Mouse (Mus musculus): ENCODE data around the gene Vmn1r203.
"Not testable (repeated sequence)": the region's sequence is repeated elsewhere in the genome, so short reads cannot be mapped to it uniquely, and the experiment has no call there.

Vmn1r203 gene

DNA sequence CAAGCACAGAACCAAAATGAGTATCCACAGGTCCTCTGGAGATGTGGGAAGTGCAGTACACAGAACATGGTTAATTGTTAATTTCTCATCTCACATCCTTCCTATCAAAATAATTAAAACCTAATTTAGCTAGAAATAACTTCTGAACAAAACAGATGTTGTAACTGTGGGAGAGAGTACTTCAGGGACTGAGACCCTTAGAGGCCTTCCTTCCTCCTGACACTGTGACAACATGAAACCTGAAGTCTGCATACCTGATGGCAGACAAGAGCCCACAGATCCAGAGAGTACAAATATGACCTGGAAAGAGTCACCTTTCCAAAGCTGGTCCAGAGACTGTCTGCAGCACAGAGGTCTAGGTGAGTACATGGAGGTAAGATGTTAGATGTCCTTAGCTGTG, at the start of gene Vmn1r203:
Gene Vmn1r203, plus strand, starts transcription at position 301 of the 400 bp plus-strand sequence.
- DNase-seq: no peak

DNA sequence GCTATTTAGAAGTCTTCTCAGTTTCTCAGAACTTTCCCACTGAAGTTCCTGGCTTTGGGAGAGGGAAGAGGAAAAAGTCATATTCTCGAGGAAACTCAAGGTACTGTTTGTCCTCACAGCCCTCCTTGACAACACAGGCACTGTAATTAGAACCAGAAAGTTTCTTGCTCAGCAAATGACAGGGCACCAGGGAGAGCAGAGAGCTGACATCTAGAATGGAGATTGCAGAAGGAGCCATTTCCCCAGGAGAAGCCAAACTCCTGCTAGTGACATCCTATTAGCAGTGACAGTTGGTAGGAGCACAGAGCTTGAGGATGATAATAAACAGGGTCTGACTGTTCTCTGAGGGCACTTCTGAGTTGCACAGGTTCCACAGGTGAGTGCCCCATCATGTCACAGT, 46.3 kb upstream of the Vmn1r203 start, which contains the start of gene Vmn1r201:
Gene Vmn1r201, plus strand, starts transcription at position 301 of the 400 bp plus-strand sequence.
- no peak for DNase-seq

DNA sequence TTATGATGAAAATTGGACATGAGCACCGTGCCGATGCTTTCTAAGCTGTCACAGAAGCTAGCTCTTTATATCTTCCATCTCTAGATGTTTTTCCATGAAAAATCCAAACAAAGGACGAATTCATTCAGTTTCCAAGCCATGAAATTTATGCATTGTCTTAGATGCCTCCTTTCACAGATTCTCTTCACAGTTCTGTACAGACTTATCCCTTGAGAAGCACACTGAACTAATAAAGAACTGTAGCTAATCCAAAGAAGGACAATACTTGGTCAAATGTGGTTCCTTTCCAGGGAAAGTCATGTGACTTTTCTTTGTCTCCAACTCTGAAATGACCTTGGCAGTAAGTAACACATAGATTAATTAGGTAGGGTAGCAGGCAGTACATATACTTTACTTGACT, 15.5 kb upstream of the Vmn1r203 start:
- DNase-seq: no peak

DNA sequence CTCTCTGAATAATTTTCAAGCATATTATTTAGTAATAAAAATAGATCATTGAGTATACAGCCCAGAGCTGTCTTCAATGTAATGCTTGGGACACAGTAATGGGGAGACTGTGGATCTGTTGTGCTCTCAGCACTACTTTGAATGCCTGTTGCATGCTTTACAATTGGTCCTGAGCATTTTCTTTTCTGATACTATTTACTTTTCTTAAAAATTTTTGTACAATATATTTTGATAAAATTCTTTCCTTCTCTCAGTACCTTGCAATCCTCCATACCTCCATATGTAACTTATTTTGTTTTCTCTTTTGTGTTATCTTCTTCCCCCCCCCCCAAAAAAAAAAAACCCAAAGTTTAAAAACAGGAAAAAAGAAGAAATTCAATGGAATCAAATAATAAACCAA, 12.6 kb upstream of the Vmn1r203 start, which contains the start of gene Vmn1r202:
Gene Vmn1r202, minus strand, starts transcription at position 101 of the 400 bp plus-strand sequence.
- DNase-seq: no peak

DNA sequence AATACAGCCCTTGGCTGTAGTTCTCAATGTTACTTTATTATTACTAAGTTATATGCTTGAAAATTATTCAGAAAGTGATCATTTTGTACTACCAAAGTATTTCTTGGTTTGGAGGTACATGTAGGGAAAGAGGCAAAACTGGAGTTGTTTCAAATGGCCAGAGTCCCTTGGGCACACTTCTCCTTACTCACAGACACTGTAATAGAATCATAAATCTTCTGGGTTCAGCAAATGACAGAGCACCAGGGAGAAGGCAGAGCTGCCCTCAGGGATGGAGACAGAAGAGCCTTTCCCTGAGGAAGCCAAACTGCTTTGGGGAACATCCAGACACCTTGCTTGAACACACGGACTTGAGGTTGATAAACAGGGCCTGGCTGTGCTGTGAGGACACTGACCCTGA, 35.0 kb downstream of the Vmn1r203 start, which contains the start of gene Vmn1r204:
Gene Vmn1r204, plus strand, starts transcription at position 301 of the 400 bp plus-strand sequence.
- DNase-seq: not testable (repeated sequence)

DNA sequence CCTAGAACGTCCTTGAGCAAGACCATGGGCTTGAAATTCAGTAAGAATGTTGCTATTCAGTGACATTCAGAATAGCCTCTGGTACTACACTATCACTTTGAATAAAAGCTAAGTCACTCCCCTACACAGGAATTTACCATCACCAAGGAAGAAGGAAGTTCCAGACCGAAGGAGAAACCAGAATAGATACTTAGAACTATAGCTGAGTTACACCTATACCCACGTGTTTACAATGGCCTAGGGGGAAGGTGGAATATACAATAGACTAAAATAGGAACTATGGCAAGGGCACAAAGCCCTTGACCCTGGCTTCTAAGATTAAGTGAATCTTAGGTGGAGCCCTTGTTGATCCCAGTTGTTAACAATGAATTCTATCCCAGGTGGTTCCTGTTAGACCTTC, 57.0 kb downstream of the Vmn1r203 start:
- not testable (repeated sequence) for DNase-seq
